Mouse (Mus musculus): ENCODE measurements around the gene Mnd1. TPM values are rescaled to one million over a fixed set of nuclear protein-coding genes. Genes with fewer than 3 reads are reported as not detected.

The Mnd1 gene
- polyA plus RNA-seq, 1 experiment from 2014 or later, result 1.4 TPM

DNA sequence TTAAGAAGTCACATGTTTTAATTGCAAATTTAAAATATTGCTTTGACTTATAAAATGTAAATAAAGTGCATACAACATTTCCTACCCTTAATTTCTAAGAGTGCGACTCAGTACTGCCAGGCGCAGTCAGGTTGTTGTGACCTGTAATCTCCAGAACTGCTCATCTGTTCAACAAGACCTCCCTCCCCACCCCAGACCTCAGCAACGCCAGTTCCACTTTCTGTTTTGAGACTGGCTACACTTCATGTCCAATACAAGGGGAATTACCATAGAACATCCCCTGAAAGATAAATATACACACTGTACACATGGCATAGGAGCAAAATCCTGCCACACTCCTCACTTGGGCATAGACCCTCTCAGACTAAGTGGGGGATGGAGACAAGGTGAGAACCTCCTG is 28.9 kb downstream of the Mnd1 start:
- Histone ChIP-seq H3K9me3 (replicated peaks) (no peaks in the 10 kb centered on the region), H3K36me3 (no peaks in the 10 kb centered on the region), H3K4me1 (no peaks in the 10 kb centered on the region), H3K27me3 (replicated peaks) (no peaks in the 10 kb centered on the region), H3K4me2 (no peak overlapping the region), H3K4me3 (replicated peaks) (no peak overlapping the region), H3K9ac (replicated peaks) (no peak overlapping the region), H3K27ac (replicated peaks) (no peak overlapping the region)
- no peak for ATAC-seq (ENCODE audit: low FRiP score)
- 88% methylated on average over 3 of the region's 3 CpGs for WGBS

DNA sequence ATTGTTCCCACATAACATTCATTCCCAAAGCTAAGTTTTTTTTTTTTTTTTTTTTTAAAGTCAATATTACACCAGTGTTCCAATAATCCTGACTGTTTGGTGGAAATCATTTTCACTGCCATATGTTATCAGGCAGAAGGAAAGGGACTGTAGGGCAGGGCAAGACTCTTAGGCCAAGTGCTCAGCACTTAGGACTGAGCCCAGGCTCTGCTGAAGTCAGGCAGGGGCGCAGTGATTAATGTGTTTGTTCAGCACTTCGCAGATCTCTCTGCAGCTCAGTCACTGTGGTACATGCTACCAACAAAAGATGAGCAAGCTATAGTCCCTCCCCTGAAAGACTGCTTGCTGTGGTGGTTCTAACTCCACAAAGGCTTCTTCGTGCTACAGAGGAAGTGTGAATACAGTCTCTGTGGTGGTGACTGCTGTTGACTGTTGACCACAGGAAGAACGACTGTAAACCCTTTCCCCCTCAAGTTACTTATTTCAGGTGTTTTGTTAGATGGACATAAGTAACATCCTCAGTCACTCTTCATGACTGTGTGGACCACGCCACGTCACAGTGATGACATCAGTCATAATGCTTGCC is 29.8 kb downstream of the Mnd1 start:
- ATAC-seq (ENCODE audit: low FRiP score), result no peak
- Histone ChIP-seq H3K4me2 (no peak overlapping the region), H3K4me1 (no peaks in the 10 kb centered on the region), H3K4me3 (replicated peaks) (no peak overlapping the region), H3K36me3 (no peaks in the 10 kb centered on the region), H3K27me3 (replicated peaks) (no peaks in the 10 kb centered on the region), H3K9me3 (replicated peaks) (no peaks in the 10 kb centered on the region), H3K27ac (replicated peaks) (no peak overlapping the region), H3K9ac (replicated peaks) (no peak overlapping the region)
- 53% methylated on average over 6 of the region's 6 CpGs for WGBS

DNA sequence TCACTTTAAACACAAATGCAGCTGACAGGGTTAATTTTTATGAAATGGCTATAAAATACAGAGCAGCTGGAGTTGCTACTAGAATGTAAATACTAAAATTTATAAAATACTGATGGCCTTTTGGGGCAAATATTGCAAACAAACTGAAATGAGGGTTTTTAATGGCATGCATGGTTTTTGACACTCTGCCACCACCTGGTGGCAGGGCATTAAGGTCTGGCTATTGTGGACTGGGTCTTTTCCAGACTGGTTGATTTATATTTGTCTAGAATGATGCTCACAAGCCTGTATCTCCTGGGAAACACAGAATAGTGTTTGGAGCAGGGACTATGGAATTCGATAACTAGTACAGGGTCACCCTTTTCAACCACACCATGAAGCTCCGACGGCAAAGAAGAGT is 32.1 kb downstream of the Mnd1 start:
- H3K4me2 ChIP-seq, result no peak overlapping the region
- H3K27ac ChIP-seq (replicated peaks), result no peak overlapping the region
- no peaks in the 10 kb centered on the region for H3K9me3 ChIP-seq (replicated peaks)
- no peaks in the 10 kb centered on the region for H3K27me3 ChIP-seq (replicated peaks)
- H3K9ac ChIP-seq (replicated peaks), result no peak overlapping the region
- ATAC-seq (ENCODE audit: low FRiP score), result no peak
- H3K4me1 ChIP-seq, result no peaks in the 10 kb centered on the region
- WGBS, result 53% methylated on average over 3 of the region's 3 CpGs
- no peaks in the 10 kb centered on the region for H3K36me3 ChIP-seq
- H3K4me3 ChIP-seq (replicated peaks), result no peak overlapping the region

DNA sequence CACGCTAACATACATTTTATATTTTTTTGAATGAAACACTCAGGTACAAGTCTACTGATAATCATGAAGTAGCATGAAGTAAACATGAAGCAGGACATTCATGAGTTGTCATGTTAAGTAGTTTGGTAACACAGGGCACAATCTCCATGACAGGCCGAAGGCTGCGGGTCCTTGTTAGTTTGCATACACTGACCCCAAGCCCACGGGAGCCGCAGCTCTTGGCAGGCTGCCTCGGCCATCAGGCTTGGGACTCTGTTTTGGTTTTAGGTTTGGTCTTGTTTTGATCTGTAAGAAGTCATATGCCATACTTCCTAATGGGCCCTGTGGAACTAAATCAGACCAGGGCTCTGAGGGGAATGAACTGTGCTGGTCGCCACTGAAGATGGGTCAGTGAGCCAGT is 36.9 kb downstream of the Mnd1 start:
- 72% methylated on average over 7 of the region's 7 CpGs for WGBS
- H3K4me1 ChIP-seq, result no peaks in the 10 kb centered on the region
- H3K9ac ChIP-seq (replicated peaks), result no peak overlapping the region
- H3K4me3 ChIP-seq (replicated peaks), result no peak overlapping the region
- no peaks in the 10 kb centered on the region for H3K9me3 ChIP-seq (replicated peaks)
- no peak overlapping the region for H3K4me2 ChIP-seq
- H3K36me3 ChIP-seq, result no peaks in the 10 kb centered on the region
- no peak overlapping the region for H3K27ac ChIP-seq (replicated peaks)
- H3K27me3 ChIP-seq (replicated peaks), result no peaks in the 10 kb centered on the region
- ATAC-seq (ENCODE audit: low FRiP score), result no peak

DNA sequence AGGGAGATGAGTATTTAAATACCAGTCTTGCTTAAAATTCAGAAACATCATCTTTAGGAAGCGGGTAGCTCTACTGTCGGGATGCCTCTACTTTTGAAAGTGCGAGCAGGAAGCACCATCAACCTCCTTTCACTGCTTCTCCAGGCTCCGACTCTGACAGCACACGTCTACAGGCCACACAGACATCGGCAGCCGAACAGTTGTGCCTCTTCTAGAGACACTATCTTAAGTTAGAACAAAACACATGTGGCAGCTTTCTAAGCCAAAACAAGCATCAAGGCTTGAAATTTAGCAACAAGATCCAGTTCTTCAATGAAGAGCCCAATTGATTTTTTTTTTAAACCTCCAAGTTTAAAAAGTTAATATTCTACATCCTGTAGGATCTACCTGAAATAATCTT is 37.4 kb downstream of the Mnd1 start:
- no peak overlapping the region for H3K27ac ChIP-seq (replicated peaks)

DNA sequence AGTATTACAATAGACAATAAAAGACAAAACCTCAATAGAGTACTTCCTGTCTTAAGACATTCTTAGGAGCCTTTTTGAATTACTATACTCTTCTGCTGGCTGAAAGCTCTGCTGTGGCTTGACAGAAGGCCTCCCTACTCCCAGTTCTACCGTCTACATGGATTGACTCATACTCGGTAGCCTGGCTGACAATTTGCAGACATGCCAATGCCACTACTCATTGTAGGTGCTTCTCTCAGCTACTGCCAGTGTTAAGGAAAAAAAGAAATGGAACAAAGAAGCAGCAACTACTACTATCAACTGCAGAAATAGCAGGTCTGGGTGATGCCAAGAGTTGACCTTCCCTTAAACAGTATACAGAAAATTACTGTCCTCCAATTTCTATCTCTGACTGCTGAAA is 47.0 kb downstream of the Mnd1 start:
- no peak overlapping the region for H3K4me2 ChIP-seq
- H3K27ac ChIP-seq (replicated peaks), result no peak overlapping the region
- no peak overlapping the region for H3K4me3 ChIP-seq (replicated peaks)
- no peaks in the 10 kb centered on the region for H3K4me1 ChIP-seq
- no peaks in the 10 kb centered on the region for H3K36me3 ChIP-seq
- ATAC-seq (ENCODE audit: low FRiP score), result no peak
- no peaks in the 10 kb centered on the region for H3K27me3 ChIP-seq (replicated peaks)
- 79% methylated on average over 2 of the region's 2 CpGs for WGBS
- H3K9ac ChIP-seq (replicated peaks), result no peak overlapping the region
- H3K9me3 ChIP-seq (replicated peaks), result no peaks in the 10 kb centered on the region

More for the DNA sequence above, 37.4 kb downstream of the Mnd1 start:
- Histone ChIP-seq H3K27me3 (replicated peaks) (no peaks in the 10 kb centered on the region), H3K4me2 (no peak overlapping the region), H3K9ac (replicated peaks) (no peak overlapping the region), H3K4me3 (replicated peaks) (no peak overlapping the region), H3K4me1 (no peaks in the 10 kb centered on the region), H3K36me3 (no peaks in the 10 kb centered on the region), H3K9me3 (replicated peaks) (no peaks in the 10 kb centered on the region)
- 87% methylated on average over 7 of the region's 7 CpGs for WGBS
- no peak for ATAC-seq (ENCODE audit: low FRiP score)

DNA sequence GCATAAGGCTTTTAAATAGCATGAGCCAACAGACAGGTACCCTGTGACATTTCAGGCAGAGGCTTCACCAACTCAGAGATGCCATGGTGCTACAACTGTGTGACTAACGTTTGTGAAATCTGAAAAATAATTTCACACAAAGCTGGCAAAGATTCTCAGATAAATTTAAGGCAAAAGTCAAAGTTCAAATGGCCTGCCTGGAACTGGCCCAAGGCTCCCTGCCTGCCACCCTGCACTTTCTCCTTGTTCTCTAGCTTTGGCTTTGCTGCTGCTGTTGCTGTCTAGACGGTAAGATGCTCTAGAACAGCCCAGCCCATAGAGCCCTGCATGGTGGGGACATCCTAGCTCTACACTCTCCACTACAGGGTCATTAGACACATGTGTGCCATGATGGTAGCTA is 49.5 kb downstream of the Mnd1 start:
- Histone ChIP-seq H3K36me3 (no peaks in the 10 kb centered on the region), H3K4me3 (replicated peaks) (no peak overlapping the region), H3K4me1 (no peaks in the 10 kb centered on the region), H3K9ac (replicated peaks) (no peak overlapping the region), H3K4me2 (no peak overlapping the region), H3K27ac (replicated peaks) (no peak overlapping the region), H3K27me3 (replicated peaks) (no peaks in the 10 kb centered on the region), H3K9me3 (replicated peaks) (no peaks in the 10 kb centered on the region)
- ATAC-seq (ENCODE audit: low FRiP score), result no peak
- whole genome bisulfite sequencing, result 87% methylated on average over 2 of the region's 2 CpGs

DNA sequence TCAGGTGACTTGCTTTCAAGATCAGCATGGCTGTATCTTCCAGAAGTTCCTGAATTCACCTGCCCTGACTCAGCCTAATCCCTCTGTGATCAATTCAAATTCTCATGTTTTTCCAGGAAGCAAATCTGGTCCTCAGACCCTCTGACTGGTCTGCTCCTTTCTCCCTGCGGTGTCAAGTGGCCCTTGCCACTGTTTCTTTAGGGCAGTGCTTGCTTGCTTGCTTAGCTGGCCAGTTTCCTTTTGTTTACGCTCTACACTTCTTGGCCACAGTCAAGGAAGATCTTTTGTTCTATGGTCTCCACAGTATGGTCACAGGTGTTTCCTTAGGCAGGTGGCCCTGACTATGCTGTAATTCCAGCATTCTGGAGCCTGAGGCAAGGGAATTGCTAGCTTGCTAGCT is 52.0 kb downstream of the Mnd1 start:
- 78% methylated on average over 2 of the region's 2 CpGs for WGBS
- Histone ChIP-seq H3K4me2 (no peak overlapping the region), H3K4me3 (replicated peaks) (no peak overlapping the region), H3K27me3 (replicated peaks) (no peaks in the 10 kb centered on the region), H3K36me3 (no peaks in the 10 kb centered on the region), H3K9ac (replicated peaks) (no peak overlapping the region), H3K9me3 (replicated peaks) (no peaks in the 10 kb centered on the region), H3K4me1 (no peaks in the 10 kb centered on the region), H3K27ac (replicated peaks) (no peak overlapping the region)
- no peak for ATAC-seq (ENCODE audit: low FRiP score)

DNA sequence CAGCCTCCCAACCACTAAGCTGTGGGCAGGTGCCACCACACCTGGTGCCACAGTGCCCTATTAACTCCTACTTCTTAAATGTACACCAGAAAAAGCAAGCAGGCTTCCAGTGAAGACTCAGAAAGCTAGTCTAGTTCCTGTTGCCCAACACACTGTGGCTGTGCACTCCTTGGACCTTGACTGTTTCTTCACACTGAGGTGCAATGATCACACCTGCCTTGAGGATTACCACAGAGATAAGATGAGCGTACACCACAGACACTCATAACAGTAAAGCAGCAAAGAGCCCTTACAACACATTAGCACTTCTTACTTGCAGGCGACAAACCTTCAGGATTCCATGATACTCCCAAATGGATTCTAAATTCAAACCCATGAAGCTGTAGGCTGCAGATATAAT is 62.7 kb downstream of the Mnd1 start:
- H3K27ac ChIP-seq (replicated peaks), result no peak overlapping the region

DNA sequence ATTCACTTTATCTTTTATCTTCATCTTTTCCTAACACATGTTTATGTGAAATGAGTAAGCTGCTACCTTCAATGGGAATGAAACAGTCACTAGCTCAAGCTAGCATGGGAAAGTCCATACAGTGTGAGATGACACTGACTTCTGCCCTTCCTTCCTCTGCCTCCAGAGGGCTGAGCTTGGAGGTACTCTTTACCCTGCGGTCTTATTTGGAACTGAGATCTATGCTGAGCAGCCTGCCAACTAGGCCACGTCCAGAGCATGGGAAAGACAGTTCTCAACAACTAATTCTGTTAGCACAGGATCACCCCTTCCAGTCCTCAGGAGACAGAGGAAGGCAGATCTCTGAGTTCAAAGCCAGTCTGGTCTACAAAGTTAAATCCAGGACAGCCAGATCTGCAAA is 64.6 kb downstream of the Mnd1 start:
- no peak for ATAC-seq (ENCODE audit: low FRiP score)
- Histone ChIP-seq H3K4me2 (no peak overlapping the region), H3K9me3 (replicated peaks) (no peaks in the 10 kb centered on the region), H3K4me1 (no peaks in the 10 kb centered on the region), H3K36me3 (no peaks in the 10 kb centered on the region), H3K27ac (replicated peaks) (no peak overlapping the region), H3K9ac (replicated peaks) (no peak overlapping the region), H3K27me3 (replicated peaks) (no peaks in the 10 kb centered on the region), H3K4me3 (replicated peaks) (no peak overlapping the region)
- WGBS, result 37% methylated on average over 2 of the region's 2 CpGs

More for the DNA sequence above, 62.7 kb downstream of the Mnd1 start:
- WGBS, result 96% methylated on average over 2 of the region's 2 CpGs
- no peaks in the 10 kb centered on the region for H3K27me3 ChIP-seq (replicated peaks)
- H3K4me2 ChIP-seq, result no peak overlapping the region
- no peaks in the 10 kb centered on the region for H3K9me3 ChIP-seq (replicated peaks)
- H3K9ac ChIP-seq (replicated peaks), result no peak overlapping the region
- no peak for ATAC-seq (ENCODE audit: low FRiP score)
- no peaks in the 10 kb centered on the region for H3K4me1 ChIP-seq
- no peak overlapping the region for H3K4me3 ChIP-seq (replicated peaks)
- no peaks in the 10 kb centered on the region for H3K36me3 ChIP-seq

DNA sequence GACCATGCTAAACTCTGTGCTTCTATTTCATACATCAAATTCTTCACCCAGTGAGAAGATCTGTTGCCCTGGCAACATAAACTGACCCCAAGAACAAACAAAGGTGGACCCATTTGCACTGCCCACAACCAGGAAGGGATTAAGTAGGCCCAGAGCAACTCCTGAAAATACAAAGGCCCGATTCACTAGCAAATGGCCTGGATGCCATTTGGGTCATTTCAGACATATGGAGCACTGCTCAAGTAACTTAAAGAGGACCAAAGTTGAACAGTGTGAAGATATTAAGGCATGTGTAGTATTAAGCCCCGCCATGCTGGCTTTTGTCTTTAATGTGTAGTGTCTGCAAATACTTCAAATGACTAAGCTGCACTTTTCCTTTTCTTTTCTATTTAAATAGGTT is 68.7 kb downstream of the Mnd1 start:
- no peaks in the 10 kb centered on the region for H3K36me3 ChIP-seq
- no peak overlapping the region for H3K27ac ChIP-seq (replicated peaks)
- H3K9ac ChIP-seq (replicated peaks), result no peak overlapping the region
- no peak overlapping the region for H3K4me2 ChIP-seq
- WGBS, result 74% methylated on average over 2 of the region's 2 CpGs
- H3K4me3 ChIP-seq (replicated peaks), result no peak overlapping the region
- peaks cover 3% of the 10 kb centered on the region; the same call in 1 of the 2 replicates for H3K9me3 ChIP-seq (replicated peaks)
- no peaks in the 10 kb centered on the region for H3K4me1 ChIP-seq
- H3K27me3 ChIP-seq (replicated peaks), result no peaks in the 10 kb centered on the region
- ATAC-seq (ENCODE audit: low FRiP score), result no peak

DNA sequence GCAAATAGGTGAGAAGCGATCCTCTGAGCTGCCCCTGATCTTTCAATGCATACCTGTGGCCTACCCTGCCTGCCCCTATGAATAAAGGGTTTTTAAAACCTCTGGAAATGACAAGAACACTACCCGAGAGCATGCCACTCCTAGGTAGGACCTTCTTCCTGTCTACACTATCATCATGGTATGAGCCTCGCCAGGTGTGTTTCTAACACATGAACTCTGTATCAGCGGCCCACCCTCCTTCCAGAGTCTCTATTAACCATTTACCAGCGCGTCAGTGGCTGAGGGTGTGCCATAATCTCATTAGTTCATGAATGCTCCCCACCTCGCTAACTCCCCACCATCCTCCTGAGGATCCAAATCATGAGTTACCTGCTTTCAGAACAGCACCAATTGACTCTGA is 69.2 kb downstream of the Mnd1 start:
- H3K27me3 ChIP-seq (replicated peaks), result no peaks in the 10 kb centered on the region
- H3K27ac ChIP-seq (replicated peaks), result no peak overlapping the region
- no peaks in the 10 kb centered on the region for H3K36me3 ChIP-seq
- H3K9me3 ChIP-seq (replicated peaks), result peaks cover 5% of the 10 kb centered on the region; the same call in 1 of the 2 replicates
- no peak overlapping the region for H3K4me2 ChIP-seq
- no peak for ATAC-seq (ENCODE audit: low FRiP score)
- H3K9ac ChIP-seq (replicated peaks), result no peak overlapping the region
- no peak overlapping the region for H3K4me3 ChIP-seq (replicated peaks)
- H3K4me1 ChIP-seq, result no peaks in the 10 kb centered on the region
- 90% methylated on average over 7 of the region's 7 CpGs for WGBS

DNA sequence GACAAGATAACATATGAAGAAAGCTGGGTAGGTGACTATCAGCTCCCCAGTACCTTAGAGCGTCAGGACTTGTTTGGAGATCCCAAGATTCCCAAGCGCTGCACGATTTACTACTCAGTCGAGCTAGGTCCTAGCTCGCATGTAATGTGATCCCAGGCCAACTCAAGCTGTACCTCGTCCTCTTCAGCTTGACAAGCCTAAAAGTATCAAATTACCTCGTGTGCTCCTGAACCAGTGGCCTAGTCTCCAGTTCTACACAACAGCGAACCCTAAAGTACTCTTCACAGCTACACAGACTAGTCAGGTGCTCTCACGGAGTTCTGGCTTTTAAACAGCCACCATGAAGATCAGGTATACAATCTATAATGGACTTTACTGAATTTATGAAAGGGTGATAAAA is 70.2 kb downstream of the Mnd1 start:
- no peaks in the 10 kb centered on the region for H3K36me3 ChIP-seq
- no peaks in the 10 kb centered on the region for H3K4me1 ChIP-seq
- no peak overlapping the region for H3K9ac ChIP-seq (replicated peaks)
- H3K27ac ChIP-seq (replicated peaks), result no peak overlapping the region
- no peak overlapping the region for H3K4me3 ChIP-seq (replicated peaks)
- H3K27me3 ChIP-seq (replicated peaks), result no peaks in the 10 kb centered on the region
- no peak overlapping the region for H3K4me2 ChIP-seq
- peaks cover 5% of the 10 kb centered on the region; the same call in 1 of the 2 replicates for H3K9me3 ChIP-seq (replicated peaks)
- no peak for ATAC-seq (ENCODE audit: low FRiP score)
- 48% methylated on average over 9 of the region's 9 CpGs for WGBS

All from neural tube, embryonic 15.5 days (tissue).